Mouse (Mus musculus) myocyte (in vitro differentiated cells): Measurements from ENCODE around the gene Avpi1. TPM values are rescaled to one million over a fixed set of nuclear protein-coding genes. Genes with fewer than 3 reads are reported as not detected.
"Not testable (repeated sequence)": the region's sequence is repeated elsewhere in the genome, so short reads cannot be mapped to it uniquely, and the experiment has no call there.

Experiments
- H3K27me3 ChIP-seq: one replicate; pipeline ENCODE4 v1.6.1; 2011; ENCODE audit not compliant: control insufficient read depth, insufficient read depth, insufficient read length
- H3K36me3 ChIP-seq: one replicate; pipeline ENCODE4 v1.6.1; 2011; ENCODE audit not compliant: control insufficient read depth, insufficient read depth
- H3K4me2 ChIP-seq: one replicate; pipeline ENCODE4 v1.6.1; 2011; ENCODE audit warnings: low read depth, control low read depth
- H3K4me3 ChIP-seq: one replicate; pipeline ENCODE4 v1.5.1; 2011; ENCODE audit warnings: mild to moderate bottlenecking, control low read depth, moderate library complexity
- H3K79me2 ChIP-seq: one replicate; pipeline ENCODE4 v1.6.1; 2011; ENCODE audit not compliant: control insufficient read depth, insufficient read depth
- H3ac ChIP-seq: one replicate; pipeline ENCODE4 v1.6.1; 2011; ENCODE audit not compliant: control insufficient read depth, insufficient read length
- CEBPB ChIP-seq: IDR thresholded peaks from 2 replicates; pipeline ENCODE4 v1.6.1; 2011; ENCODE audit warnings: mild to moderate bottlenecking, moderate library complexity; ENCODE audit not compliant: poor library complexity, insufficient read depth, severe bottlenecking
- E2F4 ChIP-seq: IDR thresholded peaks from one replicate; pipeline ENCODE4 v1.6.1; 2011; ENCODE audit warnings: mild to moderate bottlenecking, control low read depth, moderate library complexity; ENCODE audit not compliant: insufficient read depth
- MAX ChIP-seq: IDR thresholded peaks from one replicate; pipeline ENCODE4 v1.6.1; 2011; ENCODE audit warnings: low read depth, mild to moderate bottlenecking, control low read depth
- MYOD1 ChIP-seq, 3 experiments: IDR thresholded peaks; one replicate each; pipeline ENCODE4 v1.6.1; 2011; ENCODE audit warnings: control low read depth in 2 of 3, low read depth in 2 of 3, mild to moderate bottlenecking in 2 of 3, moderate library complexity in 1 of 3; ENCODE audit not compliant: insufficient read length in 2 of 3, control insufficient read depth in 1 of 3
- MYOG ChIP-seq, 3 experiments: IDR thresholded peaks; one replicate each; pipeline ENCODE4 v1.6.1; 2011; ENCODE audit warnings: control low read depth in 2 of 3, low read depth in 2 of 3, mild to moderate bottlenecking in 2 of 3; ENCODE audit not compliant: insufficient read length in 2 of 3, control insufficient read depth in 1 of 3, insufficient read depth in 1 of 3
- POLR2A ChIP-seq: IDR thresholded peaks from one replicate; pipeline ENCODE4 v1.6.1; 2011; ENCODE audit warnings: low read depth, mild to moderate bottlenecking, control low read depth, moderate library complexity; ENCODE audit not compliant: insufficient read length
- POLR2AphosphoS2 ChIP-seq: IDR thresholded peaks from one replicate; pipeline ENCODE4 v1.6.1; 2011; ENCODE audit warnings: low read depth, control low read depth; ENCODE audit not compliant: insufficient read length
- REST ChIP-seq: IDR thresholded peaks from one replicate; pipeline ENCODE4 v1.6.1; 2011; ENCODE audit warnings: mild to moderate bottlenecking, control low read depth, moderate library complexity; ENCODE audit not compliant: insufficient read depth, insufficient read length
- SRF ChIP-seq: IDR thresholded peaks from one replicate; pipeline ENCODE4 v1.6.1; 2011; ENCODE audit warnings: low read depth; ENCODE audit not compliant: control insufficient read depth, insufficient read length
- TCF12 ChIP-seq: IDR thresholded peaks from one replicate; pipeline ENCODE4 v1.6.1; 2011; ENCODE audit warnings: mild to moderate bottlenecking, control low read depth; ENCODE audit not compliant: poor library complexity, insufficient read depth, severe bottlenecking
- TCF3 ChIP-seq: IDR thresholded peaks from one replicate; pipeline ENCODE4 v1.6.1; 2011; ENCODE audit warnings: low read depth, control low read depth; ENCODE audit not compliant: insufficient read length
- USF1 ChIP-seq: IDR thresholded peaks from one replicate; pipeline ENCODE4 v1.6.1; 2011; ENCODE audit warnings: low read depth, mild to moderate bottlenecking, control low read depth, moderate library complexity
- polyA plus RNA-seq: library from polyadenylated mRNA; unstranded; fragments of >200 nt; fragmentation: generic; extraction: Trizol; gene quantifications from one replicate; pipeline ENCODE4 v1.2.1, GENCODE M21; 2012; ENCODE audit warnings: missing spikeins

Avpi1 gene
- polyA plus RNA-seq, 1 experiment = 128 TPM

DNA sequence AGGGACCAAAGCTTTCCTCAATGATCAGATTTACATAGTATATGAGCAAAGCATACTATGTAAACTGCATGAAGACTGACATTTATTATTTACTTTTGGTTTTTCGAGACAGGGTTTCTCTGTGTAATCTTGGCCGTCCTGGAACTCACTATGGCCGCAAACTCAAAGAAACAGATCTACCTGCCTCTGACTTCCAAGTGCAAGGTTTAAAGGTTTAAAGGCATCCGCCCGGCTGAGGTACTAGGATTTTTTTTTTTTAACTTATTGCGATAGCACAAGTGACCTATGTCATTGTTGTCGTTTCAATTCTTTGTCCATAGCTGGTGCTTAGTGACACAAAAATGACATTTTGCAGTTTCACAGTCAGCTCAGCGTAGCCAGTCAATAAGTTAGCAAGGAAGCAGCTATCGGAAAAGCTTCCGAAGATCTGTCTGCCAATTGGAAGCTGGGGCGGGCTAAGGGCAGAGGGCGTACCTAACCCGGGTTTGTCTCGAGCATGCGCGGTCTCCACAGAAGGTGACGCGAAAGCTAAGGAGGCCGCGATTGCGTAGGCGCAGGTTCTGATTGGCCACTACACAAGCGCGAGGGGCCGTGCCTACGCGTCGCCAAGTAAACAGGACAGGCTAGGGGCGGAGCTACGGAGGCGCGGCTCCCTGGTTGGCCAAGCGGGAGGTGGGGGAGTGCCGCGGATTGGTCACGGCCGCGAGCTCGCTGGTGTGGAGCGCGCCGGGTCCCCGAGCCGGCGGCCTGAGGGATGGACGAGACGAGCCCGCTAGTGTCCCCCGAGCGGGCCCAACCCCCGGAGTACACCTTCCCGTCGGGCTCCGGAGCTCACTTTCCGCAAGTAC is 38.9 kb downstream of the Avpi1 start, which contains the start of gene Pi4k2a:
Gene Pi4k2a, plus strand, starts transcription at position 723 of the 848 bp plus-strand sequence.
- H3K4me2 ChIP-seq = peak within 1 kb of the TSS; percentile 99
- peaks cover 41% of the 10 kb centered on the region for H3K79me2 ChIP-seq
- peak within 1 kb of the TSS; percentile 30 for H3ac ChIP-seq
- no peaks in the 10 kb centered on the region for H3K27me3 ChIP-seq
- H3K4me3 ChIP-seq = peak within 1 kb of the TSS; percentile 72
- no peaks in the 10 kb centered on the region for H3K36me3 ChIP-seq
- TF ChIP-seq USF1 = no peak
- TF ChIP-seq SRF = peak; percentile 34
- peak; percentile 68 for TF ChIP-seq POLR2A
- TF ChIP-seq CEBPB = no peak
- no peak for TF ChIP-seq TCF3
- TF ChIP-seq MAX = no peak
- peak; percentile 66 for TF ChIP-seq POLR2AphosphoS2
- TF ChIP-seq MYOD1 (IDR thresholded peaks at IDR 0.05; ENCODE audit: control insufficient read depth in 1 of 3, insufficient read length in 2 of 3, low read depth in 2 of 3) = no peak
- TF ChIP-seq REST = no peak
- TF ChIP-seq E2F4 = no peak
- peak in 1 of 3 experiments; percentile 3 for TF ChIP-seq MYOG (IDR thresholded peaks at IDR 0.05; ENCODE audit: control insufficient read depth in 1 of 3, insufficient read depth in 1 of 3, insufficient read length in 2 of 3, low read depth in 2 of 3)
- TF ChIP-seq TCF12 = no peak

DNA sequence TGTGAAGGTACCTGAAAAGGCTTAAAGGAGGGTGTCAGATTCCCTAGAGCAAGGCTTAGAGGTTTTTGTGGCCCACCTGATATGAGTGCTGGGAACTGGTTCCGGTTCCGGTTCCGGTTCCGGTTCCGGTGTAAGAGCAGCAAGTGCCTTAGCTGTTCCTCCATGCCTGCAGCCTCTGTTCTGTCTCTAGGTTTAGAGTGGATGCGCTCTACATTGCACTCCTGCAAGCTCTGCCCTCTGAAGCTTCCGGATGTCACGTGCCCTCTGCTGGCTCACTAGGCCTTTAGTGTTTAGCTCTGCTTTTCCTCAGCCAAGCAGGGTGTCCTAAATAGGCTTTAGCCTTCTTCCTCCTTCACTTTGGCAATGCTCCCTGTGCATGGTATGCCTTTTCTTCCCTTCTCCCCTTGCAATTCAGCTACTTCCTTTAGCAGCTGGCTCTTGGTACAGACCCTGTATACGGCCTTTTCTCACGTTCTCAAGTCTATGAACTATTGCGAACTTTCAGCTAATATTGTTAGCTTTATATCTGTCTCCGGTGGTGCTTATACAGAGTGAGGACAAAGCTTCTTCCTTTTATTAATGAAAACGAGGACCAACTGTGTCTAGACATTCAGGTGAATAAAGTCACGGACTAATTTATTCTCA is 39.6 kb downstream of the Avpi1 start:
- Histone ChIP-seq H3K27me3 (no peaks in the 10 kb centered on the region), H3K4me2 (peak overlapping the region; percentile 98), H3K36me3 (no peaks in the 10 kb centered on the region), H3K4me3 (peak overlapping the region; percentile 72), H3ac (no peak overlapping the region), H3K79me2 (peaks cover 34% of the 10 kb centered on the region)
- peak; percentile 93 for TF ChIP-seq USF1
- TF ChIP-seq MAX = no peak

DNA sequence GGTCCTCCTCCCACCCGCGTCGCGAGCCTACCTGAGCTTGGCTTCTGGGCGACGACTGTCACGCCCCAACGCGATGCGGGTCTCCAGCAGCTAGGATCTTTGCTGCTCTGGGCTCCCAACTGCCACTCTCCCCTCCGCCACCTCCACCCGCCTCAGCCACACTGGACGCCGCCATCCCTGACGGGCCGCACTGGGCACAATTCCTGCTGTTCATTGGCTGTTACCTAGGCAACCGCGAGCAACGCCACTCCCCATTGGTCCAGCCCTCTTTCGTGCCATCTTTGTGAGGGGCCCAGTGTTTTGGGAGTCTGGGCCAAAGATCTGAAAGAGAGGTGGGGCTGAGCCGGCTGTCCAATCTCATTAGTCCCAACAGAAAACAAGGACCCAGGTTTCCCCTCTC is 42.7 kb downstream of the Avpi1 start, which contains the start of gene Morn4:
Gene Morn4, minus strand, starts transcription at position 192 of the 400 bp plus-strand sequence.
- TF ChIP-seq USF1 (no peak), CEBPB (no peak), MAX (no peak), SRF (no peak), POLR2A (peak; percentile 91), MYOG (IDR thresholded peaks at IDR 0.05; ENCODE audit: control insufficient read depth in 1 of 3, insufficient read depth in 1 of 3, insufficient read length in 2 of 3, low read depth in 2 of 3) (no peak), REST (no peak), POLR2AphosphoS2 (peak; percentile 80), TCF12 (no peak), TCF3 (no peak), E2F4 (no peak), MYOD1 (IDR thresholded peaks at IDR 0.05; ENCODE audit: control insufficient read depth in 1 of 3, insufficient read length in 2 of 3, low read depth in 2 of 3) (no peak)
- Histone ChIP-seq H3ac (peak within 1 kb of the TSS; percentile 2), H3K4me3 (peak within 1 kb of the TSS; percentile 59), H3K4me2 (peak within 1 kb of the TSS; percentile 94), H3K79me2 (peaks cover 5% of the 10 kb centered on the region), H3K27me3 (no peaks in the 10 kb centered on the region), H3K36me3 (no peaks in the 10 kb centered on the region)

DNA sequence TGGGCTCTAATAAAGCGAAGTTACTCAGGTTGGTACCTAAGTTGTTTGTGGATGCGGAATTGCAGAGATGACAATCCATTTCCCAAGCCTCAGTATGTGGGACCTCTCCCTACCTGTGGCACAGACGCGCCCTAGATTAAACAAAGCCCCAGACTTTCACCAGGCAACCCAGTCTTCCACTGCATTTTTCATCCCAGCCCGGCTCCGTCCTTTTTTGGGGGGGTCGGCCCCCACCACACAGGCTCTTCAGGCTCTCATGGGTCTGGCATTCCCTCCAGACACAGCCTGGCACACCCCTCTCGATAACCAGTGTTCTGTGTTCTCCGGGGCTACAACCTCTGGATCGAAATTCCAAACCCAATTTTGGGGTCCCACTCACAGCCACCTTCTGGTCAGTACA is 43.2 kb downstream of the Avpi1 start:
- Histone ChIP-seq H3K4me2 (peak overlapping the region; percentile 94), H3K79me2 (peaks cover under 1% of the 10 kb centered on the region), H3K4me3 (peak overlapping the region; percentile 59), H3K36me3 (no peaks in the 10 kb centered on the region), H3ac (peak overlapping the region; percentile 2), H3K27me3 (no peaks in the 10 kb centered on the region)
- TF ChIP-seq POLR2A (no peak), REST (no peak), CEBPB (no peak), SRF (no peak), TCF3 (no peak), MYOD1 (IDR thresholded peaks at IDR 0.05; ENCODE audit: control insufficient read depth in 1 of 3, insufficient read length in 2 of 3, low read depth in 2 of 3) (no peak), E2F4 (no peak), MAX (no peak), TCF12 (no peak), MYOG (IDR thresholded peaks at IDR 0.05; ENCODE audit: control insufficient read depth in 1 of 3, insufficient read depth in 1 of 3, insufficient read length in 2 of 3, low read depth in 2 of 3) (no peak), POLR2AphosphoS2 (no peak), USF1 (no peak)

DNA sequence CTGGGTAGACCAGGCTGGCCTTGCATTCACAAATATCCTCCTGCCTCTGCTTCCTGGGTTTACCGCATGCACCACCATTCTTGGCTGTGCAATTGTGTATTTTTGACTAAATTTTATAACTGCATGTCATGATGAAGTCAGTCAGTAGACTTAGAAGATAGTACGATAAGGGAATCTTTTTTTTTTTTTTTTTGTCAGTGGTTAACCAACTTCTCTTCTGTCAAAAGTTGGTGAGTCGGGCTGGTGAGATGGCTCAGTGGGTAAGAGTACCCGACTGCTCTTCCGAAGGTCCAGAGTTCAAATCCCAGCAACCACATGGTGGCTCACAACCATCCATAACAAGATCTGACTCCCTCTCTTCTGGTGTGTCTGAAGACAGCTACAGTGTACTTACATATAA is 47.2 kb downstream of the Avpi1 start:
- not testable (repeated sequence) for H3K27me3 ChIP-seq, H3K4me2 ChIP-seq, H3K4me3 ChIP-seq, H3K79me2 ChIP-seq, H3K36me3 ChIP-seq, H3ac ChIP-seq
